ENCODE assay signal across 31 mouse cellular contexts in the genomic region with DNA sequence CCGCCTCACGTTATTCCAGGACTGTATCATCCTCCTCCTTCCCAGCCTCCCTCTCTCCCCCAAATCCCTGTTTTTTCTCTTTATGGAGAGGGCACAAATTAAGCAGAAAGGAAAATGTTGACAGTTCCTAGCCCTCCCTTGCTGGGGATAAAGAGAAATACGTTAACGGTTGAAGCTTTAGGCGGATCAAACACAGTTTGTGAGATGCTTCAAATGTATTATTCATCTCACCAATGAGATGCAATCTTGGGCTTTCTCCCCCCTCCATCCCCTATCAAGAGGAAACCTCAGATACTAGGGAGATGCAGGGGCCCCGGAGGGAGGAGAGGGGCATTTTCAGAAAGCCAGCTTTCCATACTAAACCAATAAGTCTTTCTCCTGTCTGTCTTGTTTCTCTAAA. TPM values are rescaled to one million over a fixed set of nuclear protein-coding genes. Genes with fewer than 3 reads are reported as not detected.
DNase-seq lines count a peak whose midpoint lies in the region; ATAC-seq and TF ChIP-seq lines count a peak whose summit lies in the region.
"Had no signal": no experiment of that assay in that cellular context is flagged by ENCODE, and none has a peak within 500 bp of the region (broad histone marks: within the 10 kb centered on the region; RNA-seq: fewer than 3 reads in every experiment).

No protein-coding gene starts in this region.

- H3K27me3 ChIP-seq in forebrain, embryonic 10.5 days (ENCODE audit: poor library complexity, severe bottlenecking) = peaks cover 84% of the 10 kb centered on the region
- peaks cover 14% of the 10 kb centered on the region for H3K27me3 ChIP-seq in forebrain, embryonic 11.5 days (ENCODE audit: control insufficient read depth, insufficient read depth, low read length)
- H3K27me3 ChIP-seq in forebrain, embryonic 16.5 days (replicated peaks; ENCODE audit: control insufficient read depth, insufficient read depth, low read length) = no peaks in the 10 kb centered on the region
- H3K27me3 ChIP-seq in midbrain, embryonic 15.5 days (replicated peaks) = no peaks in the 10 kb centered on the region

- no peak overlapping the region for H3K9ac ChIP-seq in forebrain, embryonic 11.5 days (ENCODE audit: low read length)
- peak overlapping the region; percentile 23; the same call in 1 of the 2 replicates for H3K9ac ChIP-seq in forebrain, embryonic 16.5 days (replicated peaks; ENCODE audit: low read depth, low read length)
- H3K9ac ChIP-seq in midbrain, embryonic 15.5 days = no peak overlapping the region
- H3K9ac ChIP-seq: embryonic facial prominence, embryonic 13.5 days; hindbrain, embryonic 15.5 days; liver, embryonic 14.5 days; neural tube, embryonic 13.5 days had no signal

- no peak for DNase-seq in forebrain, embryonic 10.5 days (ENCODE audit: extremely low spot score, low spot score)
- DNase-seq in forebrain, embryonic 11.5 days (ENCODE audit: low spot score) = no peak
- DNase-seq in brain, embryonic 14.5 days (ENCODE audit: low read depth) = peak; percentile 50
- DNase-seq in kidney, postnatal 4 days = no peak
- no peak for DNase-seq in right cerebral cortex, postnatal 14 days
- DNase-seq in adrenal gland, postnatal 36 days = no peak
- DNase-seq: adrenal gland, adult 2 months; cerebellum, adult 9-10 months; cerebellum, postnatal 36 days; gastrocnemius, postnatal 25 days; heart, adult 18-20 months; heart, postnatal 36 days; kidney, adult 18-20 months; layer of hippocampus, adult 9-11 months; liver; lung, adult 2 months; lung, postnatal 10 days; spleen, adult 18-20 months; thymus, adult 18-20 months; thymus, postnatal 25 days had no signal

- no peak for ATAC-seq in forebrain, embryonic 11.5 days (replicated peaks; ENCODE audit: low FRiP score)
- no peak for ATAC-seq in forebrain, embryonic 16.5 days
- 0 out of 2 replicates have a peak, but pooled peaks have one; percentile 27 for ATAC-seq in midbrain, embryonic 15.5 days (replicated peaks)
- ATAC-seq: activated CD4-positive, CD25-positive, alpha-beta regulatory T cell, adult 4 months had no signal

- H3K36me3 ChIP-seq in forebrain, embryonic 10.5 days (replicated peaks) = no peaks in the 10 kb centered on the region
- H3K36me3 ChIP-seq in forebrain, embryonic 11.5 days (ENCODE audit: control insufficient read depth, insufficient read depth, low read length) = no peaks in the 10 kb centered on the region
- H3K36me3 ChIP-seq in forebrain, embryonic 16.5 days (ENCODE audit: control insufficient read depth, insufficient read depth) = no peaks in the 10 kb centered on the region
- no peaks in the 10 kb centered on the region for H3K36me3 ChIP-seq in midbrain, embryonic 15.5 days (replicated peaks)
- H3K36me3 ChIP-seq: embryonic facial prominence, embryonic 13.5 days; hindbrain, embryonic 15.5 days; neural tube, embryonic 13.5 days had no signal

- H3K9me3 ChIP-seq in forebrain, embryonic 10.5 days = no peaks in the 10 kb centered on the region
- no peaks in the 10 kb centered on the region for H3K9me3 ChIP-seq in forebrain, embryonic 11.5 days (ENCODE audit: control insufficient read depth, low read length)
- H3K9me3 ChIP-seq in forebrain, embryonic 16.5 days (ENCODE audit: control insufficient read depth, low read length) = no peaks in the 10 kb centered on the region
- H3K9me3 ChIP-seq in midbrain, embryonic 15.5 days = no peaks in the 10 kb centered on the region
- H3K9me3 ChIP-seq: embryonic facial prominence, embryonic 13.5 days; hindbrain, embryonic 15.5 days; neural tube, embryonic 13.5 days had no signal

- peak overlapping the region; percentile 7; the same call in 1 of the 2 replicates for H3K27ac ChIP-seq in forebrain, embryonic 10.5 days
- H3K27ac ChIP-seq in forebrain, embryonic 11.5 days (ENCODE audit: low read depth, low read length) = no peak overlapping the region
- peak overlapping the region; percentile 49; the same call in 1 of the 2 replicates for H3K27ac ChIP-seq in forebrain, embryonic 16.5 days (ENCODE audit: low read length)
- H3K27ac ChIP-seq in midbrain, embryonic 15.5 days = peak overlapping the region; percentile 78
- H3K27ac ChIP-seq: embryonic facial prominence, embryonic 13.5 days; hindbrain, embryonic 15.5 days; liver, embryonic 14.5 days; macrophage; neural tube, embryonic 13.5 days had no signal

- no peak for TF ChIP-seq POLR2A in brain, embryonic 14.5 days (IDR thresholded peaks at IDR 0.05; ENCODE audit: borderline replicate concordance, extremely low read depth, insufficient read depth, insufficient read length, poor library complexity, severe bottlenecking)

- TF ChIP-seq CTCF in brain, embryonic 14.5 days (IDR thresholded peaks at IDR 0.05; ENCODE audit: borderline replicate concordance, extremely low read depth, insufficient read depth, insufficient read length) = no peak

- no peak overlapping the region for H3K4me3 ChIP-seq in forebrain, embryonic 10.5 days
- no peak overlapping the region for H3K4me3 ChIP-seq in forebrain, embryonic 11.5 days (ENCODE audit: low read depth, low read length)
- no peak overlapping the region for H3K4me3 ChIP-seq in forebrain, embryonic 16.5 days (replicated peaks; ENCODE audit: low read length)
- no peak overlapping the region for H3K4me3 ChIP-seq in midbrain, embryonic 15.5 days
- H3K4me3 ChIP-seq: embryonic facial prominence, embryonic 13.5 days; hindbrain, embryonic 15.5 days; neural tube, embryonic 13.5 days had no signal

- WGBS in forebrain, embryonic 10.5 days = 44% methylated on average over 6 of the region's 6 CpGs
- WGBS in forebrain, embryonic 11.5 days = 39% methylated on average over 6 of the region's 6 CpGs
- WGBS in forebrain, embryonic 16.5 days = 24% methylated on average over 6 of the region's 6 CpGs
- 20% methylated on average over 6 of the region's 6 CpGs for WGBS in midbrain, embryonic 15.5 days

- peaks cover 55% of the 10 kb centered on the region for H3K4me1 ChIP-seq in forebrain, embryonic 10.5 days
- H3K4me1 ChIP-seq in forebrain, embryonic 11.5 days (replicated peaks; ENCODE audit: control insufficient read depth, insufficient read depth, low read length) = peaks cover 11% of the 10 kb centered on the region
- peaks cover 28% of the 10 kb centered on the region for H3K4me1 ChIP-seq in forebrain, embryonic 16.5 days (replicated peaks; ENCODE audit: control insufficient read depth, insufficient read depth, low read length)
- peaks cover 56% of the 10 kb centered on the region for H3K4me1 ChIP-seq in midbrain, embryonic 15.5 days

- H3K4me2 ChIP-seq in forebrain, embryonic 11.5 days (ENCODE audit: low read depth, low read length, severe bottlenecking) = no peak overlapping the region
- H3K4me2 ChIP-seq in forebrain, embryonic 16.5 days (ENCODE audit: low read length) = no peak overlapping the region
- no peak overlapping the region for H3K4me2 ChIP-seq in midbrain, embryonic 15.5 days
- H3K4me2 ChIP-seq: embryonic facial prominence, embryonic 13.5 days; heart, embryonic 11.5 days; hindbrain, embryonic 15.5 days; neural tube, embryonic 13.5 days had no signal

RNA-seq across cellular contexts. Expression of gene Pipox, which starts 15.9 kb away (rescaled TPM):
- 10.0 and 10.1 TPM in 2 replicates for polyA plus RNA-seq in forebrain, embryonic 10.5 days (2016; fragmentation: Nextera tagmentation; extraction: Ambion mirVana)
- 13.6 and 16.0 TPM in 2 replicates for polyA plus RNA-seq in forebrain, embryonic 11.5 days (2014; fragmentation: Nextera tagmentation; extraction: Ambion mirVana)
- polyA plus RNA-seq in brain, embryonic 14.5 days (2012; rRNA removed) = 10.0 and 19.2 TPM in 2 replicates
- polyA plus RNA-seq in forebrain, embryonic 16.5 days (2015; fragmentation: Nextera tagmentation; extraction: Ambion mirVana) = 8.6 and 12.6 TPM in 2 replicates
- polyA plus RNA-seq in midbrain, embryonic 15.5 days (2015; fragmentation: Nextera tagmentation; extraction: Ambion mirVana) = 5.7 and 6.7 TPM in 2 replicates
- 1 to 10 TPM; 1.2 to 3.2 TPM for total RNA-seq in adrenal gland, postnatal 36 days (2021)
- total RNA-seq: megakaryocyte-erythroid progenitor cell, adult 5-6 weeks had no signal
- polyA plus RNA-seq: C2C12, macrophage had no signal

RNA-seq across cellular contexts. Expression of gene Sez6, which starts 20.8 kb away (rescaled TPM):
- polyA plus RNA-seq in forebrain, embryonic 10.5 days (2016; fragmentation: Nextera tagmentation; extraction: Ambion mirVana) = 2.8 and 4.3 TPM in 2 replicates
- polyA plus RNA-seq in forebrain, embryonic 11.5 days (2014; fragmentation: Nextera tagmentation; extraction: Ambion mirVana) = 14.3 and 16.7 TPM in 2 replicates
- 173 and 174 TPM in 2 replicates for polyA plus RNA-seq in brain, embryonic 14.5 days (2012; rRNA removed)
- polyA plus RNA-seq in forebrain, embryonic 16.5 days (2015; fragmentation: Nextera tagmentation; extraction: Ambion mirVana) = 257 and 284 TPM in 2 replicates
- 159 and 162 TPM in 2 replicates for polyA plus RNA-seq in midbrain, embryonic 15.5 days (2015; fragmentation: Nextera tagmentation; extraction: Ambion mirVana)
- total RNA-seq in adrenal gland, postnatal 36 days (2021) = 1 to 10 TPM; 1.7 to 1.9 TPM
- total RNA-seq: megakaryocyte-erythroid progenitor cell, adult 5-6 weeks had no signal
- polyA plus RNA-seq: C2C12, macrophage had no signal
